Mouse (Mus musculus) spleen, adult 18-20 months (tissue): ENCODE results near the gene Gatm.

Source experiments
- DNase-seq, 2 experiments: peaks; one replicate each; pipeline ENCODE4 v3.0.0; 2022; ENCODE audit warnings: mixed read lengths in 2 of 2

Gatm gene

GRCm38 (mm10) chr2:122605829-122606228 lies 5.3 kb downstream of the Gatm start:
- no peak for DNase-seq

GRCm38 (mm10) chr2:122601354-122601753 lies 9.7 kb downstream of the Gatm start:
- no peak for DNase-seq

GRCm38 (mm10) chr2:122599736-122600135 lies 11.4 kb downstream of the Gatm start:
- no peak for DNase-seq

GRCm38 (mm10) chr2:122595461-122595860 lies 15.6 kb downstream of the Gatm start:
- DNase-seq: no peak

GRCm38 (mm10) chr2:122591213-122591612 lies 19.9 kb downstream of the Gatm start:
- no peak for DNase-seq

GRCm38 (mm10) chr2:122590351-122590750 lies 20.8 kb downstream of the Gatm start:
- DNase-seq: no peak

GRCm38 (mm10) chr2:122587861-122588519 lies 23.1 kb downstream of the Gatm start:
- no peak for DNase-seq

- DNase-seq: no peak
Measured at GRCm38 (mm10) chr2:122586258-122586657, 24.8 kb downstream of the Gatm start.

GRCm38 (mm10) chr2:122582324-122582723 lies 28.8 kb downstream of the Gatm start:
- DNase-seq: no peak

- DNase-seq: no peak
Measured at GRCm38 (mm10) chr2:122581361-122582017, 29.6 kb downstream of the Gatm start.

GRCm38 (mm10) chr2:122580426-122580825 lies 30.7 kb downstream of the Gatm start:
- no peak for DNase-seq

- no peak for DNase-seq
Measured at GRCm38 (mm10) chr2:122577316-122577715, 33.8 kb downstream of the Gatm start.

GRCm38 (mm10) chr2:122576295-122576694 lies 34.8 kb downstream of the Gatm start:
- DNase-seq: no peak

- no peak for DNase-seq
Measured at GRCm38 (mm10) chr2:122575470-122575869, 35.6 kb downstream of the Gatm start.

- DNase-seq: no peak
Measured at GRCm38 (mm10) chr2:122572438-122572837, 38.7 kb downstream of the Gatm start.

- no peak for DNase-seq
Measured at GRCm38 (mm10) chr2:122571326-122571725, 39.8 kb downstream of the Gatm start.

- DNase-seq: no peak
Measured at GRCm38 (mm10) chr2:122570430-122570829, 40.7 kb downstream of the Gatm start.

- peak; percentile 24 to 65 for DNase-seq
Measured at GRCm38 (mm10) chr2:122569439-122569838, 41.7 kb downstream of the Gatm start.

- no peak for DNase-seq
Measured at GRCm38 (mm10) chr2:122562251-122562650, 48.9 kb downstream of the Gatm start.

- DNase-seq: no peak
Measured at GRCm38 (mm10) chr2:122561221-122561620, 49.9 kb downstream of the Gatm start.

- DNase-seq: peak; percentile 13 to 50
Measured at GRCm38 (mm10) chr2:122558317-122558716, 52.8 kb downstream of the Gatm start.
